Mouse (Mus musculus) Muller cell, postnatal 12 days (primary cell): ENCODE data around the gene Syn3.
A peak's percentile ranks its signal among the peaks of the same experiment; 100 is the strongest.

Experiments
- DNase-seq: peaks from one replicate; pipeline ENCODE4 v3.0.0-alpha.2; 2015; ENCODE audit errors: inconsistent ontology term

Syn3 gene

GRCm38 (mm10) chr10:86218984-86219383, 279.7 kb downstream of the Syn3 start:
- DNase-seq, result no peak

GRCm38 (mm10) chr10:86216836-86217235, 281.9 kb downstream of the Syn3 start:
- DNase-seq, result no peak

- no peak for DNase-seq
Measured at GRCm38 (mm10) chr10:86212062-86212461, 286.6 kb downstream of the Syn3 start.

GRCm38 (mm10) chr10:86203915-86204314, 294.8 kb downstream of the Syn3 start:
- peak; percentile 76 for DNase-seq

- DNase-seq, result no peak
Measured at GRCm38 (mm10) chr10:86203175-86203574, 295.5 kb downstream of the Syn3 start.

- DNase-seq, result no peak
Measured at GRCm38 (mm10) chr10:86201826-86202225, 296.9 kb downstream of the Syn3 start.

GRCm38 (mm10) chr10:86201006-86201405, 297.7 kb downstream of the Syn3 start:
- no peak for DNase-seq

- DNase-seq, result no peak
Measured at GRCm38 (mm10) chr10:86196414-86197025, 302.2 kb downstream of the Syn3 start.

- DNase-seq, result no peak
Measured at GRCm38 (mm10) chr10:86194722-86195121, 304.0 kb downstream of the Syn3 start.

- peak; percentile 81 for DNase-seq
Measured at GRCm38 (mm10) chr10:86193863-86194434, 304.7 kb downstream of the Syn3 start.

GRCm38 (mm10) chr10:86188614-86189013, 310.1 kb downstream of the Syn3 start:
- DNase-seq, result no peak

- DNase-seq, result no peak
Measured at GRCm38 (mm10) chr10:86187881-86188280, 310.8 kb downstream of the Syn3 start.

- peak; percentile 74 for DNase-seq
Measured at GRCm38 (mm10) chr10:86183148-86183885, 315.4 kb downstream of the Syn3 start.

- DNase-seq, result no peak
Measured at GRCm38 (mm10) chr10:86182183-86182805, 316.4 kb downstream of the Syn3 start.

- no peak for DNase-seq
Measured at GRCm38 (mm10) chr10:86176411-86176810, 322.3 kb downstream of the Syn3 start.

GRCm38 (mm10) chr10:86174017-86174416, 324.7 kb downstream of the Syn3 start:
- DNase-seq, result no peak

GRCm38 (mm10) chr10:86173284-86173683, 325.4 kb downstream of the Syn3 start:
- peak; percentile 72 for DNase-seq

GRCm38 (mm10) chr10:86171246-86171645, 327.4 kb downstream of the Syn3 start:
- DNase-seq, result peak; percentile 95

GRCm38 (mm10) chr10:86168084-86168483, 330.6 kb downstream of the Syn3 start:
- DNase-seq, result no peak

- peak; percentile 68 for DNase-seq
Measured at GRCm38 (mm10) chr10:86166854-86167268, 331.8 kb downstream of the Syn3 start.

- no peak for DNase-seq
Measured at GRCm38 (mm10) chr10:86164098-86164497, 334.6 kb downstream of the Syn3 start.

GRCm38 (mm10) chr10:86161783-86162271, 336.9 kb downstream of the Syn3 start:
- no peak for DNase-seq
